Mouse (Mus musculus): ENCODE results near the gene Nhej1.

Gene Nhej1

GRCm38 (mm10) chr1:75124346-75125321, at the start of gene Nhej1:
TSS of gene Nhej1 (minus strand) at chr1:75125200.
- DNase-seq: peak; percentile 94

- DNase-seq: peak; percentile 95
Measured at GRCm38 (mm10) chr1:75168472-75169464, 43.8 kb upstream of the Nhej1 start, which contains the start of gene Zfand2b. TSS of gene Zfand2b (plus strand) at chr1:75168646.

DNA sequence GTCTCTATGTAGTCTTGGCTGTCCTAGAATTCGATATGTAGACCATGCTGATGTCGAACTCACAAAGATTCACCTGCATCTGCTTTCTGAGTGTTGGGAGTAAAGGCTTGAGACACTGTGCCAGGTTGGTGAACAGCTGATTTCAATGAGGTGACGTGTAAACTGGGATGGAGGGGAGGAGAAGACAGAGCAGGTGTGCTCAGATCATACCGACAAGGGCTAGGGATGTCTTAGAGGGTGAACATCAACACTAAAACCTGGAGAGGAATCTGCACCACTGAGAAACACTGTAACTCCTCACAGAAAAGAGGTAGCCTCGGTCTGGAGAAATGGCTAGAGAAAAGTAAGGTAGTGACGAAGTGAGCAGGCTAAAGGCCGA, 43.1 kb upstream of the Nhej1 start:
- no peak for DNase-seq

GRCm38 (mm10) chr1:75160256-75160617, 35.2 kb upstream of the Nhej1 start:
- DNase-seq: no peak

- no peak for DNase-seq
Measured at GRCm38 (mm10) chr1:75159540-75160255, 34.7 kb upstream of the Nhej1 start.

DNA sequence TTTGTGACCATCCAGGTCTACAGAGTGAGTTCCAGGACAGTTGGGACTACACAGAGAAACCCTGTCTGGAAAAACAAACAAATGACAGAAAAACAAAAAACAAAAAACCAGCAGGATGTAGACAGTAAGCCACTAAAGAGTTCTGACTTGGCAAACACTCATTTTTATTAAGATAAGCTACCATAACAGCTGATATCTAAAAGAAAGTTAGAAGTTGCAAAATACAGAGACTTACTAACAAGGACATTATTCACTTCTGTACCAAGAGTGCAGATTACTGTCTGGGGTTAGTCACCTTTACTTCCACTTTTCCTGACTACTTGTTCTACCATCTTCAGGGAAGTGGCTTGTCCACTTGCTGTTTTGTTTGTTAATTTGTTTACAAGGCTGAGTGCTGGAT, 34.0 kb upstream of the Nhej1 start:
- no peak for DNase-seq

- no peak for DNase-seq
Measured at GRCm38 (mm10) chr1:75155837-75156236, 30.8 kb upstream of the Nhej1 start.

- DNase-seq: no peak
Measured at GRCm38 (mm10) chr1:75148727-75149126, 23.7 kb upstream of the Nhej1 start.

DNA sequence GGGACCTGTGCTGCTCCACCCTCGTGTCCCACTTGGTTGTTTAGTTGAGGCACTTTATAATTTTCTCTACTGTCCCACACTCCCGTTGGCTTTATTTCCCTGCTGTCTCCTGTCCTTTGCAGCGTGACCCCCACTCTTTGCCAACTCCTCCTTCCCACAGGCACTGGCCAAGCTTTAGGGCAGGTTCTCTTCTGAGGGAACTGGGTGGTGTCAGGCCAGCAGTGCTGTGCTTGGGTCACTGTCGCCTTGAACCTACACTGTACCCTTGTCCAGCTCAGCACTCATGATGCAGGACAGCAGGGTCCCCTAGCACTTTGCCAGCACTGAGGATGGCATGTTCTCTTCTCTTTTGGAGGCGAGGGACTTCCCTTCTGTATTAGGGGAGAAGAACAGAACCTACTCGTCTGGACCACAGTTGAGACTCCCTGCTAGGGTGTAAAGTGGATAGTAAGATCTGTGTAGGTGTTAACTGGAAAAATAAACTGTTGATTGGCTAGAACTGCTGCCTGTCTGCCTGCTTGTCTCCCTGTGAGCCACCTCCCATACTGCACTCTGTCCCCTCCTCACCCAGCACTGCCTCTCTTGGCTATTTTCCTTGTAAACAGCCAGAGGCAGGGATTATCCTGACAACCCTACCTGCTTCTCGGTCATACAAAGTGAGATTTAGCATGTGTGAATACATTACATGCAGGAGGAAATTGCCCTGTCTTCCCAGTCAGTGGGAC, 22.6 kb upstream of the Nhej1 start:
- no peak for DNase-seq

DNA sequence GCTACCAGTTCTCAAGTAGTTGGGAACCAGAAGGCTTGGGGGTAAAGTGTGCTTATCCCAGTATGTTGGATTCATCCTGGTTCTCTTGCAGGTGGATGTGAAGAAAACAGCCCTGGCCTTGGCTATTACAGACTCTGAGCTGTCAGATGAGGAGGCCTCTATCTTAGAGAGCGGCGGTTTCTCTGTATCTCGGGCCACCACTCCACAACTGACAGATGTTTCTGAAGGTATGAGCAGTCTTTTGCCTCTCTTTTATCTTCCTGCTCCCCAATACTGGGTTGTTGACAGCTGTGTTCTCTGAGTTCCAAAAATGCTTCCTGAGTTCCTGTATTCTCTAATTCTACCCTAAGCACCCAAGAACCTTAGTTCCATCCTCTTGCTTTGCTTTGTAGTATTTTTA, 20.6 kb upstream of the Nhej1 start:
- no peak for DNase-seq

GRCm38 (mm10) chr1:75142301-75143261, 17.6 kb upstream of the Nhej1 start, which contains the start of the genes Cnppd1 and Retreg2:
TSS of gene Cnppd1 (minus strand) at chr1:75142711.
TSS of gene Retreg2 (plus strand) at chr1:75142778.
- DNase-seq: peak; percentile 97

- peak; percentile 64 for DNase-seq
Measured at GRCm38 (mm10) chr1:75141486-75142190, 16.6 kb upstream of the Nhej1 start.

- DNase-seq: no peak
Measured at GRCm38 (mm10) chr1:75140601-75141190, 15.7 kb upstream of the Nhej1 start.

GRCm38 (mm10) chr1:75138448-75138847, 13.4 kb upstream of the Nhej1 start:
- DNase-seq: no peak

DNA sequence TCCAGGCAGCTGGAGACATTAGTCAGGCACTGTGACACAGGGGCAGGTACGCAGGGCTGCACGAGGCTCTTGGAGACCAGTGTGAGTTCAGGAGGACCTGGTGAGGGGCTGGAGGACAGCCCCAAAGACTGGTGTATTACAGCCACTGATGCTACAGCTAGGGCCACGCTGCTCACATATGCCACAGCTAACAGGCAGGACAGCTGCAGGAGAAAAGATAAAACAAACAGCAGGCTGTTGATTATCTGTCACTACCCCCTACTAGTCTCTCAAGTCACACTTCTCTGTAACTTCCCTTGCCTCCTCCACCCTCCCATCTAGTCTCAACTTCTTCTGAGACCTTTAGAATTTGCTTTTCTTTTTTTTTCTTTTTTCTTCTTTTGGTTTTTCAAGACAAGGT, 11.7 kb upstream of the Nhej1 start:
- DNase-seq: no peak

GRCm38 (mm10) chr1:75136293-75136692, 11.3 kb upstream of the Nhej1 start:
- DNase-seq: no peak

DNA sequence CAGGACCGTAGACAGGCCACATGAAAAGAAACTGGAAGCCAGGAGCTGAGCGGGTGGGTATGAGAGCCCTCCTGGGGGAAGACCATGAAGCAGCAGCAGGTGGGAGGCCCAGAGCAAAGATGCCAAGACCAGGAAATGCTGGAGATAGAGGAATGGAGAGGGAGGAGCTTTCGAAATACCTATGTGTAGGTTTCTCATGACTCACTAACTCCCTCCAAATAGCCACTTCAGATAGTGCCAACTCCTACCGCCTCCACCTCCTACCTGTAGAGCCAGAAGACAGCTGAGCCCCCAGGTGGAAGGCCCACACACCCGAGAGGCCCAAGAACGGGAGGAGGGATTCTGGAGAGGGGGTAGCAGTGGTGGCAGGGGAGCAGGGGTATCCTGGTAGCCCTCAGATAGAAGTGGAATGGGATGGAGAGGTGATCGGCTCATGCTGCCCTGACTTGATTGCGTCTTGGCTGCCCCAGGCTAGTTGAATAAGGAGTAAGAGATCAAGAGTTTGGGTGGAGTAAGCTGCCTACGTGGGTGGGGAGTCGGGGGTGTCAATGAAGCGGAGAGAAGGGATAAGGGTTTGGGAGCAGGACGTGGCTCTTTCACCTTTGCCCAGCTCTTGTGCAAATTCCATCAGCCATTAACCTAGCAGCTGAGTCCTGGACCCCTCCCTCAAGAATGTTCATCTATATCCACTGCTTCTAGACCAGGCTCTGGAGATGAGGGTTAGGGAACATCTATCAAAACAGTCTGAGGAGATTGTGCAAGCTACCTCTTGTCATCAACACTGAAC, 8.6 kb upstream of the Nhej1 start, which contains the start of gene Slc23a3:
TSS of gene Slc23a3 (minus strand) at position 470 of the 787 bp plus-strand sequence.
- no peak for DNase-seq

- DNase-seq: no peak
Measured at GRCm38 (mm10) chr1:75128641-75129040, 3.6 kb upstream of the Nhej1 start.

- no peak for DNase-seq
Measured at GRCm38 (mm10) chr1:75125418-75125817, 418 bp upstream of the Nhej1 start.

All from right cerebral cortex, postnatal 14 days (tissue).